Mouse (Mus musculus) cerebellum, postnatal 14 days (tissue): ENCODE data around the gene Gm5105.

Experiments used
- DNase-seq, 2 experiments: peaks; one replicate each; pipeline ENCODE4 v3.0.0; 2021; ENCODE audit warnings: mixed read lengths in 2 of 2

Gene Gm5105

DNA sequence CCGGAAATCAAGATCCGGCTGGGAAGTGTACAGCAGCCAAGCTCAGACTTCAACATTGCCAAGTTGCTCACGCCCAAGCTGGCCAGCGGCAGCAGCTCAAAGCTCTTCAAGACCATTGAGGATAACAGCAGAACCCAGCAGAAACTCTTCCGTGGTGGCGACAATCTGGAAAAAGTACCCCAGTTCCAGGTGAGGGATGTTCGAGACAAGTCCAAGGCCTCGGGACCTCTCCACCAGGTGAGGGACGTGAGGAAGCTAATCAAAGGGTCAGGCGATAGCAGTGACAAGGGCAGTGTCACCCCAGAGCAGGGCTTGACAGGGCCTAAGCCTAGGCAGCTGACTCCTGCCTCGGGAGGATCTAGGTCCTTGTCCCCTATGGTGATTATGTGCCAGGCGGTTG, 915 bp upstream of the Gm5105 start:
- no peak for DNase-seq

DNA sequence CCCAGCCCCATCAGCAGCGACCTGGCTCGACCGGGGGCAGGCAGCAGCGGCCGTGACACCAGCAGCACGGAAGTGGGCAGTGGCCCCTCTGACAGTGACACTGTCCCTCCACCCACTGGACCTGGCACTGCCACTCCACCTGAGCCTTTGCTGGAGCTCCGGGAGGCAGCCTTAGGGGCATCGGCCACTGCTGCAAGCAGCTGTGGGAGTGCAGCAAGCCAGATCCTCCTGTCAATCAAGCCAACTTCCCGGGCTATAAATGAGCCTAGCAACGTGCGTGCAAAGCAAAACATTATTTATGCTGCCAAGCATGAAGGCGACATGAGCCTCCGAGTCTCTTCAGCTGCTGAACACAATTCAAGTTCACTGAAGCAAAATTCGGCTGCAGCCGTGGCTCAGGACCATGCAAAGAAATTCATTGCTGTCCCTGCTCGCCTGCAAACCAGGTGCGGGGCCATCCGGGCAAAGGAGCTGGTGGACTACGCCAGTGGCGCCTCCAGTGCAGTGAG, 786 bp downstream of the Gm5105 start:
- DNase-seq, result no peak

GRCm38 (mm10) chr3:138065930-138066329, 1.3 kb downstream of the Gm5105 start:
- DNase-seq, result no peak

DNA sequence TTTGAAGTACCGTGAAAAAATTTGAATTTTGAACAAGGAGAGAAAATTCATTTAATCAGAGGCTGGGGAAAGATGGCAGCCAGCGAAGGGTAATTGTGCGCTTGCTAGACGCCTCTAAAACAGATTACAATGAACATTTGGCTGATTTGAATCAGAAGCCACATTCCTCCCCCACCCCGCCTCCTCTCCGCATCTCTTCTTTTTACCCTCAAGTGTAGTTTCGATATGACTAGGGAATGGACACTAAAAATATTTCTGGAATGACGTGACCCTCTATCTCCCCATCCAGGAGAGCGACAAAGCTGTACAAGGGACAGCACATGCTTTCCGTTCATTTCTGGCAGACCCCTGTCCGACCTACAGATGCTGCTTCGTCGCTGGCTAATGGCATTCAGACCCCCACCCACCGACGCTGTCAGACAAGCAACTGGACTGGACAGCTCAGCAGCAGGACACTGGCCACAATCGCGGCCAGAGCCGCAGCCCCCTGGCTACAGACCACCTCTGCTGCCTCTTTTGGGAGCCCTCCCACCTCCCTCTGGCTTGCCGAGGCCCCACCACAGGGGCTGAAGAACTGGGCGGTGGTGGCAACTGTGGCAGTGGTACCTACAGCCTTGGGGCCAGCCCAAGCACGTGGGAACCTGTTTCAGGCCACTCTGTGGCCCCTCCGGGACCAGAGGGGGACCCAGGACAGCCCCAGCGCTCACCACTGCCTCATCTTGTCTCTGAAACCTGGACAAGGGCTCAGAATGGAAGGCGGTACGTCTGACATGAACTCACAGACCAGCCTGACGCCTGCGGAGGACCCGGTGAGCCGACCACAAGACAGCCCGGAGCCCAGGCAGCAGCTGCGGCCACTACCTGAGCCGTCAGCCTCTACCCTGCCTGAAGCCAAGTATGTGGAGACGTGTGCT, 2.2 kb downstream of the Gm5105 start, which contains the start of gene 1110002E22Rik:
TSS of gene 1110002E22Rik (plus strand) at position 321 of the 914 bp plus-strand sequence.
- no peak for DNase-seq

DNA sequence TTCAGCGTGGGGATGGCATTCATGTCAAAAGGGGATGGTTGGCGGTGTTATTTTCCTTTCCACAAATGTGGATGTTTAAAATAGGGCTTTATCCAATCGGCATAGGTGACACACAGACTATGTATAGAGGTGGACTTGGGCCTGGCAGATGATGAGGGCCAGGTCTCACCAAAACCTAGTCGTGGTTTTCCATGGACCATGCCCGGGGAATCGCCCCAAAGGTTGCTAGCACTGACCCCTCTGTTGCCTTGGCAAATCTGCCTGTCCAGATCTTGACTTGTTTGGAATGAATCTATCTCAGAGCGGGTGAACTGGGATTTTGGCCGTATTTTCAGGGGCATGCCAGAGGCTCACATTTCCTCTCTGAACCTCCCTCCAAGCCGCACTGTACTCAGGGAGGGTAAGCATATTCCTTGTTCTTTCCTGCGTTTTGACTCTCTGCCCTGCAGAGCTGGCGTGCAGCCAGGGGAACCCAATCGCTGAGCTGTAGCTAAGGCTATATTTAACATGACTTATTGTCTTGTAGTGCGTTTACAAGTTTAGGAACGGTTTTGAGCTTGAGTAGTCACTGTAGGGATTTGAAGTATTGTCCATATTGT, 3.4 kb downstream of the Gm5105 start:
- peak; percentile 79 for DNase-seq

DNA sequence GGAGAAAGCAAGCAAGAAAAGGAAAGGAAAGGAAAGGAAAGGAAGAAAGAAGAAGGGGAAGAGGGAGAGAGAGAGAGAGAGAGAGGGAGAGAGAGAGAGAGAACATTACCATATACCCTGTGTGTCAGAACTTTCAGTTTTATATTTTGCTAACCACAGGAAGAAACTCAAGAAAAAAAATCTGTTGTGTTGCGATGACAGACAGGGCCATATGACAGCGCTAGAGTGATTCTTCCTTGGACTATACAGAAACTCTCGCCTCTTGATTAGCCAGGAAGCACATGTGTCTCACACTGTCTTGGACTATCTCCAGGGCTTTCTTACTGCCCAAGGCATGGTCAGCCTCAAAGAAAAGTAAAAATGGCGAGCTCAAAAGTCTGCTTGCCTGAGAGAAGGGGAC, 4.5 kb downstream of the Gm5105 start:
- no peak for DNase-seq

DNA sequence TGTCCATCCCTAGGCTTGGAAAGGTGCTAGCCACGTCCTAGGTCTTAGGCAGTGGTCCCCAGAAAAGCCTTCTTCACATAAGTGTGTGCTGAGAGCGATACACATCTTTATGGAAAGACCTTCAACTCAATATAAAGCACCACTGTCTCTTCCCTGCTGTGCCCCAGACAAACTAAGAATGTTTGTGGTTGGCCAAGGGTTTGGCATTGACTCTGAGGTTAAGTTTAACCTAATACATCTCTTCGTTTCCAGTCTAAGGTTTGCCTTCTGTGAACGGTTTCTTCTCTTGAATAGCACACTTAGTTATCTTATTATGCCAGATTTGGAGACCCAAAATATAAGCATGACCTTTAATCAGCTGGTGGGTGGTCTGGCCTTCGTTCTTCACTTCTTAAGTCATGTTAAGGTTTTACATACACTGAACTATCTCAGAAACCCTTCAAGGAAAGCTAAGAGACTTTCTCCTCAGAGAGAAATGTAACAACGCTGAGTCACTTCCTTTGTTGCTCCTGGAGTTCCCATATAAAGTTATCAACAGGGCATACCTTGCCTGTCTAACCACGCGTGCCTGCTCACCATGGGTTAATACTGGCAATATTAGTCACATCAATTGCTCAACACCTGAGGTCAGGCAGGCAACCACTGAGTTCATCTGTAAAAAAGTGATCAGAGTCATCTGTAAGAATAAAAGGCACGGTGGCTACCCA, 5.8 kb downstream of the Gm5105 start:
- no peak for DNase-seq

DNA sequence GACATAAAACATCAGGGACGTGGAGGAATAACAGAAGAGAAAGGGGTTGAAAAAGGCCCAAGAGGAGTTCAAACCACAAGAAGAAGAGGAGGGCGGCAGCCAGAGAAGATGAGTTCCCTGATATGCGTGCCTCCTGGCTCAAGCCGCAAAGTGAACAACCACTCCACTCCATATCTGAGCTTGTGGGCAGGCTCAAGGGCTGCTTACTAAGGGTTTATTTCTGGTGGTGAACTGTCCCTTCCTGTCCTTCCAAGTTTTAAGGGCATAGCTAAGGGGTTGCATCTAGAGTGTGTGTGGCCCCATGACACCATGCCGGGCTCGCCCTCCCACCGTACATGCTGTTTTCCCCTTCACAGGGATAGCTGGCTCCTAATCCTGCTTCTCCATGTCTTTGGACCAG, 6.8 kb downstream of the Gm5105 start:
- no peak for DNase-seq

DNA sequence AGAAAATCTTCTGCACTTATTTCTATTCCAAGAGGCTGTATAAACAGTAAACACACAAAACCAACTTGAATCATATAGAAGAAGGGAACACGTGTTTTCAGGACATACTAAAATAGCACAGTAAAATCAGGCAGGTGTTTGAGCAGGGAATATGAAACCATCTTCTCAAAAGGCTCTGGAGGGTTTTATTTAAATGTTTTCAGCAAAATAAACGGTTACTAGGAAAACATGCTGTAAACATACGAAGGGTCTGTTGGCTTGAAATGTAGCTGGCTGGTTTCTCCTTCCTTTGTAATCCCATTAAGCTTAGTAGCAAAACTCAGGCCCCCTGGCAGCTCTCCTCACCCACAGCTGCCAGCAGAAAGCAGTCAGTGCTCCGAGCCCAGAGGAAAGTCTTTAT, 9.0 kb downstream of the Gm5105 start:
- DNase-seq, result no peak

DNA sequence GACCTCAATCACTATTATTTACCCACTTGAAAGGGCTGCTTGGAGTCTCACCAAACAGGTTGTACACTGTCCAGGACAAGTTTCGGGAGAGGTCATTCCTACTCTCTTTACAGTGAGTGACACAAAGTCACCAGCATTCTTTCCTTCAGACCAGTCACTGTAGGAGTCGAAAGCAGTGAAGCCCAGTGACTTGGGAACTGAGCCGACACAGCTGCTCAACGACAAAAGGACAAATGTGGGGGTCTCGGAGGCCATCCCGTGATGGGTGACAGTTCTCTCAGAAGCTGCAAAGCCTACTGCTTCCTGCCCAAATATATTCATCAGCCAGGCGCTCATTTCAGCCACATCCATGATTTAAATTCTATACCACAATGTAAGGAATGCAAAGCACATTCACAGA, 10.2 kb downstream of the Gm5105 start:
- no peak for DNase-seq

GRCm38 (mm10) chr3:138053969-138054368, 13.2 kb downstream of the Gm5105 start:
- DNase-seq, result peak; percentile 26 to 40

DNA sequence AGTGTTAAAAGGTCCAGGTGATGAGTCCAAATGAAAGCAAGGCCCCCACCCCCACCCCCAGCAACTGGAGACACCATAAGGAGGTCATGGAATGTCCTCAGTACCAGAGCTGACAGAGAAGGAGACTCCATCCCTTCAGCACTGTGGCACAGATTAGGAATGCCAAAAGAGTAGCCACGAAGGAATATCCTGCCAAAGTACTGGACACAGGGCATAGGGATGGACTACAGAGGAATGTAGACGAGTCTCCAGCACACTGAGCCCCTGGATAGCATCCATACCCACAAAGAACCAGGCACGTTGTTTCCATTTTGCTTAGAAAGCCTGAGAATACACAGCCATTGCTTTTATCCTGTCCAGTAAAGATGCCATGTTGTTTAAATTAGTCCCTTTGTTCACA, 15.8 kb downstream of the Gm5105 start:
- no peak for DNase-seq

DNA sequence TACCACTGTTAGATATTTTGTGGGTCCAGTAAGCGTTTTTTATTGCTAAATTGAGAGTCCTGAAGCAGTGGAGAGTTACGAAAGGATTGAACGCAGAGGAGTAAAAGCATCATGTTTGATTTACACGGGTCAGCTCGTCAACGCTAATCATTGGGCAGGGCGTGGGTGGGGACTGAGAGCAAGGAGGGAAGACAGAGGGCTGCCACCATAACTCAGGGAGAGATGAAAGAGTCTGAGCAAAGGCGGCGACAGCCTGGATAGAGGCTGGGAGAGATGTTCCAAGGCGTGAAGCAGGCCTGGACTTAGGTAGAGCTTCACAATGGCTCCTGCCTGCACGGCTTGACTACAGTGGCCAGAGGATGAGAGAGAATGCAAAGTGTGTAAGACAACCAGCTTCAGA, 16.4 kb downstream of the Gm5105 start:
- DNase-seq, result no peak

GRCm38 (mm10) chr3:138049555-138049954, 17.6 kb downstream of the Gm5105 start:
- no peak for DNase-seq

- peak; percentile 29 to 49 for DNase-seq
These were observed 23.9 kb downstream of the Gm5105 start for GRCm38 (mm10) chr3:138043316-138043715.

- DNase-seq, result no peak
These were observed 25.4 kb downstream of the Gm5105 start for GRCm38 (mm10) chr3:138041591-138042301.

GRCm38 (mm10) chr3:138040938-138041337, 26.2 kb downstream of the Gm5105 start:
- no peak for DNase-seq

GRCm38 (mm10) chr3:138033986-138034385, 33.2 kb downstream of the Gm5105 start:
- DNase-seq, result no peak

GRCm38 (mm10) chr3:138030563-138030962, 36.6 kb downstream of the Gm5105 start:
- DNase-seq, result no peak

- DNase-seq, result peak; percentile 85 to 89
These were observed 37.8 kb downstream of the Gm5105 start for GRCm38 (mm10) chr3:138029351-138029750.

GRCm38 (mm10) chr3:138027575-138028362, 39.4 kb downstream of the Gm5105 start:
- DNase-seq, result no peak

DNA sequence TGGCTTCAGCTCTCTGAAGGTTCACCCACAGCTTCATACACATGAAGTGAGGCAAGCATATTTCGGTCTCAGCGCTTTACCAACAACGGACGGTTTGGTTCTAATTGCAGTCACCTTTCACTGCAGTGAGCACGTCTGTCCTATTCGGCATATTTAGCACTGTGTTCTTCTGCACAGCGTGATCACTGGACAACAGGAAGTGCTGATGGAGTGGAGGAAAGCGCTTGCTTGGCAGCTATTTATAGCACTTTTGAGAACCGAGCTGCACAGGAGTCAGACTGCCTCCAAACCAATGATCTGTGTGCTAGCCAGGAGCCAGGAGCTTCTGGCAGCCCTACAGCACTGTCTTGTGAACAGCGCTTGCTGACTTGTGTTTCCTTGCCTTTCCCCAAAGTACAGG, 40.9 kb downstream of the Gm5105 start:
- DNase-seq, result peak; percentile 87 to 94
